Mouse (Mus musculus) kidney, postnatal 0 days (tissue): ENCODE results near the gene Pold4. TPM values are rescaled to one million over a fixed set of nuclear protein-coding genes. Genes with fewer than 3 reads are reported as not detected.

ENCODE experiments used
- ATAC-seq: fragments of 200-750 bp; cut with Nextera tagmentation; replicated peaks from 2 replicates; pipeline ENCODE4 v1.8.0; 2017; ENCODE audit warnings: low read depth, moderate number of reproducible peaks, moderate TSS enrichment, moderate library complexity; ENCODE audit not compliant: low FRiP score
- DNase-seq: peaks from one replicate; pipeline ENCODE4 v3.0.0-alpha.2; 2016; ENCODE audit warnings: low spot score
- H3K27ac ChIP-seq: fragments of 300-500 bp; sonication (generic); 2 replicates; pipeline ENCODE4 v1.5.1; 2014; ENCODE audit warnings: mild to moderate bottlenecking
- H3K27me3 ChIP-seq: fragments of 300-500 bp; sonication (generic); 2 replicates; pipeline ENCODE4 v1.6.1; 2014; ENCODE audit warnings: low read length, mixed read lengths; ENCODE audit not compliant: insufficient read depth
- H3K36me3 ChIP-seq: fragments of 300-500 bp; sonication (generic); 2 replicates; pipeline ENCODE4 v1.6.1; 2014; ENCODE audit warnings: low read length, mixed read lengths; ENCODE audit not compliant: insufficient read depth
- H3K4me1 ChIP-seq: fragments of 300-500 bp; sonication (generic); replicated peaks from 2 replicates; pipeline ENCODE4 v1.6.1; 2014; ENCODE audit warnings: antibody characterized with exemption, low read length, mixed read lengths; ENCODE audit not compliant: insufficient read depth
- H3K4me2 ChIP-seq: fragments of 300-500 bp; sonication (generic); 2 replicates; pipeline ENCODE4 v1.6.1; 2014; ENCODE audit warnings: mild to moderate bottlenecking, low read length, moderate library complexity, mixed read lengths
- H3K4me3 ChIP-seq: fragments of 300-500 bp; sonication (generic); replicated peaks from 2 replicates; pipeline ENCODE4 v1.5.1; 2014; ENCODE audit warnings: low read depth, low read length
- H3K9ac ChIP-seq: fragments of 300-500 bp; sonication (generic); 2 replicates; pipeline ENCODE4 v1.6.1; 2014; ENCODE audit warnings: low read depth, low read length
- H3K9me3 ChIP-seq: fragments of 300-500 bp; sonication (generic); replicated peaks from 2 replicates; pipeline ENCODE4 v1.6.1; 2016; ENCODE audit warnings: low read length, inconsistent platforms, mixed read lengths
- CTCF ChIP-seq: IDR thresholded peaks from 2 replicates; pipeline ENCODE4 v1.5.1; 2016; ENCODE audit warnings: antibody characterized with exemption, low read depth, mild to moderate bottlenecking, moderate library complexity
- WGBS: fragments of 180-500 bp; shearing (Covaris S2); extraction: QIAGEN DNeasy Blood & Tissue Kit; methylation state at CpG from one replicate; pipeline ENCODE4 v1.1.7; 2014; 5-methylcytosine and 5-hydroxymethylcytosine counted together
- polyA plus RNA-seq: library from polyadenylated mRNA; unstranded; fragments of >200 nt; fragmentation: Nextera tagmentation; extraction: Ambion mirVana; gene quantifications from 2 replicates; pipeline ENCODE4 v1.2.1, GENCODE M21; 2015

Pold4 gene
- polyA plus RNA-seq, 1 experiment from 2014 or later, result 43.6 TPM

DNA sequence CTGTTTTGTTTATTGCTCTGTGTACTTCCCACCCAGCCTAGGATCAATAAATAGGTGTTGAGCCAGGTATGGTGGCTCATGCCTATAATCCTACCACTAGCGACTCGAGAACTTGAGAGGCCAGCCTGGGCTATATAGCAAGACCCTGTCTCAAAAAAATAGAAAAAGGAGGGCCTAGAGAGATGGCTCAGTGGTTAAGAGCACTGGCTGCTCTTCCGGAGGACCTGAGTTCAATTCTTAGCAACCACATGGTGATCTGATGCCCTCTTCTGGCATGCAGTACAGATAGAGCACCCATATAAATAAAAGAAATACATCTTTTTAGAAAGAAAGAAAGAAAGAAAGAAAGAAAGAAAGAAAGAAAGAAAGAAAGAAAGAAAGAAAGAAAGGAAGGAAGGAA lies 28.6 kb upstream of the Pold4 start:
- no peaks in the 10 kb centered on the region for H3K27me3 ChIP-seq
- H3K9ac ChIP-seq, result no peak overlapping the region

DNA sequence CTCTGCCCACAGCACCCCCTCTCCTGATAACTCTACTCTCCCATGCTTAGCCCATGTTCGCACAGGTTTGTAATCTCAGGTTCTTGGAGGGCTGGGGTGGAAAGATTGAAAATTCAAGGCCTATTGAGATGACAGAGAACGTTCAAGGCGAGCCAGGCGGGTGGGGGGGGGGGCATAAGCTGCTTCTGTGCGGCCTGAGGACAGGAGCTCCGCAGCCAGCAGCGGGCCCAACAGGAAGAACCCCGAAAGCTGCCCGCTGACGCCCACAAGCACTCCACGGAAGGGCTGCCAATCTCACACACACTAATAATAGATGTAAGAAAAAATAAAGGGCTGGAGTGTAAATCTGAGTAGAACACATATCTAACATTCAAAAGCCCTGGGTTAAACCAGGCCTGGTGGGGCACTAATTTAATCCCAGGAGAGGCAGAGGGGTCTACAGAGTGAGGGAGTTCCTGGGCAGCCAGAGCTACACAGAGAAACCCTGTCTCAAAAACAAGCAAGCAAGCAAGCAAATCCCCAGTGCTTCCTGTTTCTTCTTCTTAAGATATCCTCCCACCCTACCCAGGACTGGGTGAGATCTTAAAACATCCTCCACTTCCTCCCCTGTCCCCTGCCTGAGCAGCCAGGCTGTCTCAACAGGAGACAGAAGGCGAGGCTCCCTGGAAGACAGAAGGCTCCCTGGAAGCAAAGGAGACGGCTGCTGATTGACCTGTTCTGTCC lies 27.9 kb upstream of the Pold4 start:
- WGBS, result 63% methylated on average over 13 of the region's 13 CpGs
- Histone ChIP-seq H3K36me3 (peaks cover 6% of the 10 kb centered on the region; the same call in 1 of the 2 replicates), H3K27ac (no peak overlapping the region), H3K9me3 (no peaks in the 10 kb centered on the region), H3K9ac (no peak overlapping the region), H3K4me1 (peaks cover 9% of the 10 kb centered on the region), H3K4me3 (no peak overlapping the region), H3K27me3 (no peaks in the 10 kb centered on the region), H3K4me2 (no peak overlapping the region)
- no peak for ATAC-seq
- DNase-seq, result peak; percentile 11
- no peak for TF ChIP-seq CTCF

More for the DNA sequence above, 28.6 kb upstream of the Pold4 start:
- H3K36me3 ChIP-seq, result peaks cover 6% of the 10 kb centered on the region; the same call in 1 of the 2 replicates
- no peak for ATAC-seq
- DNase-seq, result no peak
- no peaks in the 10 kb centered on the region for H3K9me3 ChIP-seq
- WGBS, result 60% methylated on average over 3 of the region's 3 CpGs
- peak; percentile 32 for TF ChIP-seq CTCF
- H3K4me2 ChIP-seq, result no peak overlapping the region
- H3K27ac ChIP-seq, result no peak overlapping the region
- peaks cover 9% of the 10 kb centered on the region for H3K4me1 ChIP-seq
- no peak overlapping the region for H3K4me3 ChIP-seq

GRCm38 (mm10) chr19:4204889-4205288 lies 26.8 kb upstream of the Pold4 start:
- peak; percentile 33; the same call in 1 of the 2 replicates for TF ChIP-seq CTCF
- H3K36me3 ChIP-seq, result no peaks in the 10 kb centered on the region
- H3K4me1 ChIP-seq, result peaks cover 9% of the 10 kb centered on the region
- H3K27me3 ChIP-seq, result no peaks in the 10 kb centered on the region
- ATAC-seq (no peak), DNase-seq (peak; percentile 12)
- H3K27ac ChIP-seq, result no peak overlapping the region
- no peak overlapping the region for H3K9ac ChIP-seq
- H3K4me2 ChIP-seq, result no peak overlapping the region
- no peak overlapping the region for H3K4me3 ChIP-seq
- no peaks in the 10 kb centered on the region for H3K9me3 ChIP-seq
- 58% methylated on average over 4 of the region's 4 CpGs for WGBS

DNA sequence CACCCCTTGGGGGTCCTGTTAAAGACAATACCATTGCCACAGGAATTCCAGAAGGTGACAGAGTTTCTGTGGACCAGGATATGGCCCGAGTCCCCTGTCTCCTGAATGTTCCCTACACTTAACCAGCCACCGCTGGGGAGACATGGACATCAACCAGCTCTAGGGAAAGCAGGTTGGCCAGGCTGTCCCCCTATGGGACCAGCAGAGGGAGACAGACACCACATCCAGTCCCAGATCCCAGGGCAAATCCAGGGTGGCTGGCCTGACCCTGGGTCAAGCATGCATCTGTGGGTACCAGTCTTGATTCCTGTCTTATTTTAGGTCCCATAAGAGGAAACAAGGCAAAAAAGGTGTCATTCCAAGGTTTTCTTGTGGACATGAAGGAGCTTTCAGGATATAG lies 24.7 kb upstream of the Pold4 start:
- no peaks in the 10 kb centered on the region for H3K27me3 ChIP-seq
- H3K9me3 ChIP-seq, result no peaks in the 10 kb centered on the region
- H3K27ac ChIP-seq, result no peak overlapping the region
- H3K4me2 ChIP-seq, result no peak overlapping the region
- WGBS, result 6% methylated on average over 2 of the region's 2 CpGs
- DNase-seq (peak; percentile 89), ATAC-seq (peak; percentile 61)
- no peak overlapping the region for H3K9ac ChIP-seq
- TF ChIP-seq CTCF, result peak; percentile 99
- H3K36me3 ChIP-seq, result no peaks in the 10 kb centered on the region
- H3K4me3 ChIP-seq, result no peak overlapping the region
- H3K4me1 ChIP-seq, result peaks cover 4% of the 10 kb centered on the region; the same call in 1 of the 2 replicates

GRCm38 (mm10) chr19:4208563-4208962 lies 23.1 kb upstream of the Pold4 start:
- no peak overlapping the region for H3K4me2 ChIP-seq
- no peaks in the 10 kb centered on the region for H3K36me3 ChIP-seq
- DNase-seq, result no peak
- H3K9ac ChIP-seq, result no peak overlapping the region
- no peaks in the 10 kb centered on the region for H3K27me3 ChIP-seq
- WGBS, result 80% methylated on average over 5 of the region's 5 CpGs
- TF ChIP-seq CTCF, result no peak
- no peak overlapping the region for H3K4me3 ChIP-seq
- no peaks in the 10 kb centered on the region for H3K9me3 ChIP-seq
- no peak overlapping the region for H3K27ac ChIP-seq
- no peak for ATAC-seq
- peaks cover 16% of the 10 kb centered on the region; the same call in 1 of the 2 replicates for H3K4me1 ChIP-seq

GRCm38 (mm10) chr19:4211891-4212588 lies 19.7 kb upstream of the Pold4 start:
- H3K9me3 ChIP-seq, result no peaks in the 10 kb centered on the region
- DNase-seq (no peak), ATAC-seq (no peak)
- H3K9ac ChIP-seq, result no peak overlapping the region
- H3K4me3 ChIP-seq, result no peak overlapping the region
- H3K27me3 ChIP-seq, result no peaks in the 10 kb centered on the region
- peaks cover 26% of the 10 kb centered on the region for H3K4me1 ChIP-seq
- no peak; the same call in 1 of the 2 replicates for TF ChIP-seq CTCF
- H3K4me2 ChIP-seq, result peak overlapping the region; percentile 13; the same call in 1 of the 2 replicates
- WGBS, result 50% methylated on average over 4 of the region's 4 CpGs
- H3K36me3 ChIP-seq, result no peaks in the 10 kb centered on the region
- peak overlapping the region; percentile 28; the same call in 1 of the 2 replicates for H3K27ac ChIP-seq
